Mouse (Mus musculus): ENCODE data around the gene Rer1.

DNA sequence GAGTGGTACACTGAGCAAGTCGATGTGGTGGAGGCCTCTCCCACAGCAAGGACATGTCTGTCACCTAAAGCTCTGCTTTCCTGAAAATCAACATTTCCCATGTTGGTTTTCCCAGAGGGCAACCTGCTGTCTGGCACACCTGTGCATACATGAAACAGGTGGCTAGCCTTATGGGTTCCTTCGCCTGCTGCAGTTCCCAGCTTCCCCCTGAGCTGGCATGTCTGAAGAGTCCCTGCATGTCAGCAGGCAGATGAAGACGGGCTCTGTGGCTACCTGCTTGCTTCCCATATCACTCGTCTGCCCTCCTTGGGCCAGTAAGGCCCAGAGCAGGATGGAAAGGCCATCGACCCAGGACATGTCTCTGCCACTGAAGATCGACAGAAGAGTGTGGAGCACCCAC is 11.3 kb upstream of the Rer1 start:
- no peak for TF ChIP-seq POLR2A (IDR thresholded peaks at IDR 0.05; ENCODE audit: borderline replicate concordance, extremely low read depth, insufficient read depth, insufficient read length, poor library complexity, severe bottlenecking)
- no peak for TF ChIP-seq CTCF (IDR thresholded peaks at IDR 0.05; ENCODE audit: borderline replicate concordance, extremely low read depth, insufficient read depth, insufficient read length)

Data from brain, embryonic 14.5 days (tissue).